Mouse (Mus musculus) CH12.LX (cell line): Measurements from ENCODE around the gene Brca1. TPM values are rescaled to one million over a fixed set of nuclear protein-coding genes. Genes with fewer than 3 reads are reported as not detected.

Source experiments
- DNase-seq: peaks from one replicate; pipeline ENCODE4 v3.0.0-alpha.2; 2013; ENCODE audit errors: extremely low read depth
- H3K27ac ChIP-seq: 2 replicates; pipeline ENCODE4 v1.5.1; 2012; ENCODE audit warnings: low read depth, mild to moderate bottlenecking, control low read depth, moderate library complexity; ENCODE audit not compliant: insufficient read depth
- H3K27me3 ChIP-seq: replicated peaks from 2 replicates; pipeline ENCODE3; 2012; ENCODE audit warnings: inconsistent platforms
- H3K36me3 ChIP-seq, 2 experiments: replicated peaks in 1 of 2; 2 replicates each; pipeline versions ENCODE3 to v1.6.1; 2012; ENCODE audit warnings: inconsistent platforms in 1 of 2, low read length in 1 of 2, mild to moderate bottlenecking in 1 of 2, mixed read lengths in 1 of 2, moderate library complexity in 1 of 2; ENCODE audit not compliant: control insufficient read depth in 1 of 2, insufficient read depth in 1 of 2
- H3K4me1 ChIP-seq, 2 experiments: 2 replicates each; pipeline ENCODE4 v1.6.1; 2012; ENCODE audit warnings: inconsistent platforms in 1 of 2, moderate library complexity in 1 of 2; ENCODE audit not compliant: insufficient read depth in 2 of 2, control insufficient read depth in 1 of 2
- H3K4me2 ChIP-seq: 2 replicates; pipeline ENCODE4 v1.6.1; 2012; ENCODE audit warnings: low read depth, mild to moderate bottlenecking, control low read depth; ENCODE audit not compliant: poor library complexity, insufficient read depth, severe bottlenecking
- H3K4me3 ChIP-seq, 3 experiments: fragments of 150-350 bp in 1 of 3; sonication (generic) in 1 of 3; replicated peaks in 1 of 3; 2 replicates each; pipeline versions ENCODE3 to v1.5.1; 2011 to 2012; ENCODE audit warnings: low read depth in 2 of 3, low read length in 2 of 3, mild to moderate bottlenecking in 2 of 3, moderate library complexity in 2 of 3, control low read depth in 1 of 3, improper control_type of control experiment in 1 of 3, inconsistent platforms in 1 of 3, mixed read lengths in 1 of 3; ENCODE audit not compliant: poor library complexity in 1 of 3
- H3K79me2 ChIP-seq: replicated peaks from 2 replicates; pipeline ENCODE4 v1.6.1; 2012; ENCODE audit warnings: mild to moderate bottlenecking, moderate library complexity; ENCODE audit not compliant: control insufficient read depth, poor library complexity, insufficient read depth, severe bottlenecking; ENCODE audit errors: extremely low read depth
- H3K9ac ChIP-seq: 2 replicates; pipeline ENCODE4 v1.6.1; 2012; ENCODE audit warnings: low read depth, mild to moderate bottlenecking, control low read depth, moderate library complexity; ENCODE audit not compliant: insufficient read depth
- H3K9me3 ChIP-seq: replicated peaks from 2 replicates; pipeline ENCODE3; 2012; ENCODE audit warnings: low read length, inconsistent platforms, mixed read lengths
- BHLHE40 ChIP-seq: IDR thresholded peaks from 2 replicates; pipeline ENCODE4 v1.6.1; 2011; ENCODE audit warnings: mild to moderate bottlenecking, low read depth, low read length, improper control_type of control experiment
- CHD1 ChIP-seq: IDR thresholded peaks from 2 replicates; pipeline ENCODE4 v1.6.1; 2012; ENCODE audit warnings: low read depth, low read length, improper control_type of control experiment, inconsistent platforms
- CHD2 ChIP-seq: IDR thresholded peaks from 2 replicates; pipeline ENCODE4 v1.6.1; 2011; ENCODE audit warnings: low read length, improper control_type of control experiment
- CTCF ChIP-seq, 2 experiments: IDR thresholded peaks in 1 of 2; conservative IDR thresholded peaks in 1 of 2; 2 replicates each; pipeline ENCODE4 v1.5.1; 2011 to 2012; ENCODE audit warnings: low read depth in 2 of 2, low read length in 2 of 2, improper control_type of control experiment in 1 of 2, inconsistent platforms in 1 of 2, mild to moderate bottlenecking in 1 of 2, moderate library complexity in 1 of 2
- E2F4 ChIP-seq: IDR thresholded peaks from 2 replicates; pipeline ENCODE4 v1.6.1; 2011; ENCODE audit warnings: low read depth, low read length, improper control_type of control experiment; ENCODE audit not compliant: insufficient replicate concordance
- ELF1 ChIP-seq: IDR thresholded peaks from 2 replicates; pipeline ENCODE4 v1.6.1; 2014; ENCODE audit warnings: low read depth, mild to moderate bottlenecking, inconsistent platforms, low read length, improper control_type of control experiment
- EP300 ChIP-seq: IDR thresholded peaks from 2 replicates; pipeline ENCODE4 v1.6.1; 2011; ENCODE audit warnings: low read length, improper control_type of control experiment
- GABPA ChIP-seq: IDR thresholded peaks from 2 replicates; pipeline ENCODE4 v1.6.1; 2012; ENCODE audit warnings: low read depth, low read length, improper control_type of control experiment, inconsistent platforms; ENCODE audit not compliant: insufficient replicate concordance
- IRF4 ChIP-seq: IDR thresholded peaks from 2 replicates; pipeline ENCODE4 v1.6.1; 2014; ENCODE audit warnings: low read depth, mild to moderate bottlenecking, inconsistent platforms, low read length, improper control_type of control experiment
- JUN ChIP-seq: IDR thresholded peaks from 2 replicates; pipeline ENCODE4 v1.6.1; 2011; ENCODE audit warnings: low read depth, mild to moderate bottlenecking, low read length, improper control_type of control experiment, moderate library complexity; ENCODE audit not compliant: insufficient read depth
- JUND ChIP-seq: conservative IDR thresholded peaks from 2 replicates; pipeline ENCODE4 v1.6.1; 2011; ENCODE audit warnings: low read depth, low read length, improper control_type of control experiment
- KAT2A ChIP-seq: IDR thresholded peaks from 2 replicates; pipeline ENCODE4 v1.6.1; 2012; ENCODE audit warnings: low read length, improper control_type of control experiment, inconsistent platforms; ENCODE audit not compliant: insufficient replicate concordance
- MAFK ChIP-seq: IDR thresholded peaks from 2 replicates; pipeline ENCODE4 v1.6.1; 2011; ENCODE audit warnings: low read length, improper control_type of control experiment; ENCODE audit not compliant: insufficient replicate concordance
- MAX ChIP-seq: IDR thresholded peaks from 2 replicates; pipeline ENCODE4 v1.6.1; 2011; ENCODE audit warnings: low read length, improper control_type of control experiment
- MEF2A ChIP-seq: IDR thresholded peaks from 2 replicates; pipeline ENCODE4 v1.6.1; 2014; ENCODE audit warnings: low read depth, mild to moderate bottlenecking, inconsistent platforms, low read length, improper control_type of control experiment, borderline replicate concordance
- MXI1 ChIP-seq: IDR thresholded peaks from 2 replicates; pipeline ENCODE4 v1.6.1; 2011; ENCODE audit warnings: mild to moderate bottlenecking, low read depth, low read length, improper control_type of control experiment
- NELFE ChIP-seq: IDR thresholded peaks from 2 replicates; pipeline ENCODE4 v1.6.1; 2011; ENCODE audit warnings: low read depth, low read length, improper control_type of control experiment
- NRF1 ChIP-seq: IDR thresholded peaks from 2 replicates; pipeline ENCODE4 v1.6.1; 2014; ENCODE audit warnings: low read depth, mild to moderate bottlenecking, inconsistent platforms, low read length, improper control_type of control experiment, moderate library complexity
- PAX5 ChIP-seq: IDR thresholded peaks from 2 replicates; pipeline ENCODE4 v1.6.1; 2012; ENCODE audit warnings: low read length, inconsistent platforms, mixed read lengths
- POLR2A ChIP-seq: IDR thresholded peaks from 2 replicates; pipeline ENCODE4 v1.6.1; 2011; ENCODE audit warnings: low read depth, mild to moderate bottlenecking, improper control_type of control experiment, low read length
- POLR2AphosphoS2 ChIP-seq: IDR thresholded peaks from 2 replicates; pipeline ENCODE4 v1.6.1; 2011; ENCODE audit warnings: low read depth, low read length, improper control_type of control experiment
- RAD21 ChIP-seq: IDR thresholded peaks from 2 replicates; pipeline ENCODE4 v1.6.1; 2011; ENCODE audit warnings: low read depth, mild to moderate bottlenecking, low read length, improper control_type of control experiment, moderate library complexity
- RCOR1 ChIP-seq: conservative IDR thresholded peaks from 2 replicates; pipeline ENCODE4 v1.6.1; 2012; ENCODE audit warnings: low read depth, mild to moderate bottlenecking, inconsistent platforms, low read length, improper control_type of control experiment
- SIN3A ChIP-seq: IDR thresholded peaks from 2 replicates; pipeline ENCODE4 v1.6.1; 2012; ENCODE audit warnings: low read length, improper control_type of control experiment, inconsistent platforms
- TBP ChIP-seq: conservative IDR thresholded peaks from 2 replicates; pipeline ENCODE4 v1.6.1; 2011; ENCODE audit warnings: low read depth, low read length, improper control_type of control experiment
- UBTF ChIP-seq: IDR thresholded peaks from 2 replicates; pipeline ENCODE4 v1.6.1; 2012; ENCODE audit warnings: low read depth, mild to moderate bottlenecking, inconsistent platforms, low read length, improper control_type of control experiment, moderate library complexity
- USF1 ChIP-seq: IDR thresholded peaks from 2 replicates; pipeline ENCODE4 v1.6.1; 2014; ENCODE audit warnings: low read depth, mild to moderate bottlenecking, inconsistent platforms, low read length, improper control_type of control experiment
- USF2 ChIP-seq: conservative IDR thresholded peaks from 2 replicates; pipeline ENCODE4 v1.6.1; 2011; ENCODE audit warnings: low read depth, low read length, improper control_type of control experiment
- ZC3H11A ChIP-seq: IDR thresholded peaks from 2 replicates; pipeline ENCODE4 v1.6.1; 2012; ENCODE audit warnings: low read depth, mild to moderate bottlenecking, inconsistent platforms, low read length, improper control_type of control experiment
- ZMIZ1 ChIP-seq: IDR thresholded peaks from 2 replicates; pipeline ENCODE4 v1.6.1; 2012; ENCODE audit warnings: low read depth, mild to moderate bottlenecking, inconsistent platforms, low read length, improper control_type of control experiment
- ZNF384 ChIP-seq: IDR thresholded peaks from 2 replicates; pipeline ENCODE4 v1.6.1; 2012; ENCODE audit warnings: low read depth, low read length, improper control_type of control experiment, inconsistent platforms
- dilution Hi-C: fragments of 300-500 bp; cut with MboI; formaldehyde crosslinking; loops from 2 replicates; pipeline ENCODE4 v1.14.3; 2020; ENCODE audit warnings: low sequenced_read_pairs; ENCODE audit not compliant: extremely low pct_unique_long_range_greater_than_20kb, extremely low pct_ligation_motif_present
- in situ Hi-C: fragments of 300-500 bp; cut with MboI; formaldehyde crosslinking; loops from 3 replicates; pipeline ENCODE4 v1.14.3; 2019; ENCODE audit warnings: low sequenced_read_pairs, low pct_ligation_motif_present, low pct_unique_long_range_greater_than_20kb, mixed read lengths
- polyA plus RNA-seq: library from polyadenylated mRNA; unstranded; fragments of >175 nt; gene quantifications from 2 replicates; pipeline ENCODE4 v1.2.1, GENCODE M21; 2012; ENCODE audit warnings: low read depth; ENCODE audit not compliant: insufficient read length
- total RNA-seq, 2 experiments: library from RNA; depleted of rRNA; stranded (reverse); fragments of 300-350 nt in 1 of 2; fragments of >200 nt in 1 of 2; gene quantifications; 2 replicates each; pipeline ENCODE4 v1.2.3; 2012 to 2014

The Brca1 gene
- total and polyA plus RNA-seq, 3 experiments: 31.3 to 37.5 (median 33.0) TPM

DNA sequence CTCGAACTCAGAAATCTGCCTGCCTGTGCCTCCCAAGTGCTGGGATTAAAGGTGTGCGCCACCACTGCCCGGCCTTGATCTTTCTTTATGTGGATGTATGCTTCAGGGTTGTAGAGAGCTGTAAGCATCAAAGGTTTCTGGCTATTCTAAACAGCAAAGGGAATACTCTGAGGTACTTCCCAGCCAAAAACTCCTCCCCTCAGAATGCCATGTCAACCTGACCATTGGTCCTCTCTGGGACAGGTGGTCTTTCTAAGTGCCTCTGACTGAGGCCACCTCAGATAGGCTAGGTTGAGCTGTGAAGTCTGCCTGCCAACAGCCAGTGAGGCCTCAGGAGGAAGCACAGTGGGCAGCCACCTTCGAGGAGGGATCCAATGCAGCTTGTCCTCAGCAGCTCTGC is 102.9 kb downstream of the Brca1 start:
- dilution Hi-C loops (no loop called here), in situ Hi-C loops (no loop called here)
- peak overlapping the region; percentile 69 for H3K4me2 ChIP-seq
- peaks cover 24% of the 10 kb centered on the region for H3K79me2 ChIP-seq
- H3K27me3 ChIP-seq: no peaks in the 10 kb centered on the region
- peak; percentile 89 for DNase-seq
- no peak for TF ChIP-seq IRF4
- no peak for TF ChIP-seq ZC3H11A
- TF ChIP-seq JUND: no peak
- TF ChIP-seq NRF1: 0 out of 2 replicates have a peak, but pooled peaks have one; percentile 18
- TF ChIP-seq USF2: no peak
- 0 out of 2 replicates have a peak, but pooled peaks have one; percentile 29 for TF ChIP-seq ELF1
- 0 out of 2 replicates have a peak, but pooled peaks have one; percentile 15 for TF ChIP-seq POLR2AphosphoS2
- no peak for TF ChIP-seq NELFE
- no peak for TF ChIP-seq ZNF384
- TF ChIP-seq TBP: peak; percentile 62
- TF ChIP-seq USF1: peak; percentile 28; the same call in 1 of the 2 replicates
- TF ChIP-seq MAX: peak; percentile 42; the same call in 1 of the 2 replicates
- TF ChIP-seq E2F4: no peak
- H3K9ac ChIP-seq: peak overlapping the region; percentile 71
- peak overlapping the region; percentile 66 to 71 (median 68) for H3K4me3 ChIP-seq
- peak overlapping the region; percentile 88 for H3K27ac ChIP-seq
- peaks cover 12 to 63% of the 10 kb centered on the region in 2 experiments for H3K4me1 ChIP-seq
- peaks cover 18 to 48% of the 10 kb centered on the region in 2 experiments for H3K36me3 ChIP-seq
- no peaks in the 10 kb centered on the region for H3K9me3 ChIP-seq

DNA sequence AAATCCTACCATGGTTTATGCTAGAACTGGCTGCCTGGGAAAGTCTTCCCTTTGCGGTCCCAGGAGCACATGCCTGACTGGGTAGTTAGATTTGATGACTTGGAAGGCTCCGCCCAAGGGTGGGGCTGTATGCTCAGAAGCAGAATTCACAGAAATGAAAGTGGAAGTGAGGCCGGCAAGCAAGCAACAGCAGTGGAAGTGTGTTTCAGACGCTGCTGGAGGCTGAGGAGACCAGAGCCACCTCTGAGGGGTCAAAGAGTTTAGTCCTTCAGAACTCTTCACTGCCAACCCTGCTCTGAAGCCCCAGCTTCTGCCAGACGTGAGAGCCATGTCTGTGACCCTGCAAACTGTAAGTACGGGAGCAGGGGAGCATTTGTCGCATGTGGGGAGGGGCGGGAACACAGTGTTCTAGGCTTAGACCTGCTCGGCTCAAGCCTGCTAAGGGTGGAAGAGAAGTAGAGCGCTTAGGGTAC is 103.4 kb downstream of the Brca1 start, which contains the start of gene Ifi35:
Ifi35 (plus strand) TSS at position 134 of the 473 bp plus-strand sequence.
- Histone ChIP-seq H3K9me3 (no peaks in the 10 kb centered on the region), H3K79me2 (peaks cover 30% of the 10 kb centered on the region), H3K9ac (peak within 1 kb of the TSS; percentile 71), H3K4me3 (peak within 1 kb of the TSS; percentile 66 to 71 (median 68)), H3K4me2 (peak within 1 kb of the TSS; percentile 69), H3K27me3 (no peaks in the 10 kb centered on the region), H3K27ac (peak within 1 kb of the TSS; percentile 88), H3K4me1 (peaks cover 12 to 62% of the 10 kb centered on the region in 2 experiments), H3K36me3 (peaks cover 24 to 48% of the 10 kb centered on the region in 2 experiments)
- peak; percentile 97 for DNase-seq
- in situ Hi-C loops (no loop called here), dilution Hi-C loops (no loop called here)
- 0 out of 2 replicates have a peak, but pooled peaks have one; percentile 18 for TF ChIP-seq E2F4
- no peak for TF ChIP-seq CHD2
- TF ChIP-seq ZNF384: no peak
- no peak for TF ChIP-seq JUND
- 0 out of 2 replicates have a peak, but pooled peaks have one; percentile 13 for TF ChIP-seq UBTF
- TF ChIP-seq MXI1: peak; percentile 95
- TF ChIP-seq GABPA: no peak
- TF ChIP-seq MAX: peak; percentile 73; the same call in 1 of the 2 replicates
- TF ChIP-seq BHLHE40: peak; percentile 70
- TF ChIP-seq JUN: no peak
- no peak for TF ChIP-seq RAD21
- TF ChIP-seq USF1: no peak
- no peak for TF ChIP-seq MEF2A
- TF ChIP-seq CHD1: no peak; the same call in 1 of the 2 replicates
- no peak for TF ChIP-seq PAX5
- TF ChIP-seq MAFK: 0 out of 2 replicates have a peak, but pooled peaks have one; percentile 1
- peak; percentile 98 for TF ChIP-seq POLR2A
- TF ChIP-seq TBP: peak; percentile 92
- no peak for TF ChIP-seq RCOR1
- 0 out of 2 replicates have a peak, but pooled peaks have one; percentile 14 for TF ChIP-seq KAT2A
- TF ChIP-seq CTCF (conservative IDR thresholded peaks at IDR 0.05 in 1 of 2, IDR thresholded peaks at IDR 0.05 in 1 of 2; ENCODE audit: low read depth in 2 of 2, low read length in 2 of 2): no peak
- no peak for TF ChIP-seq ZC3H11A
- TF ChIP-seq ZMIZ1: peak; percentile 84
- TF ChIP-seq SIN3A: peak; percentile 86
- peak; percentile 23; the same call in 1 of the 2 replicates for TF ChIP-seq ELF1
- TF ChIP-seq EP300: no peak
